ENCODE assay signal across 11 mouse cellular contexts in the genomic region with DNA sequence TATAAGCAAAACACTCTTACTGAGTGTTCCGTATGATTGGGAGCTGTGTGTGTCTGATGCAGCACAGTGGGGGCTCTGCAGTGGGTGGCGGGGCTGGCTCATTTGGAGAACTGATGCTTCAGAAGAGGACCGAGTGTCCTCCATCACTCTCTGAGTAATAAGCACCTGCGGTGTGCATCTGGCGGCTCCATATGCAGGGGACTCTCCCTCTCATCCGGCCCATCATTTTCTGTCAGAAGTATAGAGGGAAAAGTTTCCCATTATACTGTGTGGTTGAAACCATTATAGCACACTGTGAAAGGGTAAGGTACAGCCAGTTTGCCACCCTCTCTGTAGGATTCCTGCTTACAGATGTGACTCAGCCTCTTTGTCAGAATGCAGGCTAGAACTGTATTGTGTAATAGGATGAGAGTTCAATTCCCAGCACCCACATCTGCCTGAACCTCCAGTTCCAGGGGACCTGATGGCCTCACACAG. TPM values are rescaled to one million over a fixed set of nuclear protein-coding genes. Genes with fewer than 3 reads are reported as not detected.
DNase-seq lines count a peak whose midpoint lies in the region; ATAC-seq lines count a peak whose summit lies in the region.
"Had no signal": no experiment of that assay in that cellular context is flagged by ENCODE, and none has a peak within 500 bp of the region (broad histone marks: within the 10 kb centered on the region; RNA-seq: fewer than 3 reads in every experiment).

No protein-coding gene starts in this region.

- H3K9me3 ChIP-seq in hindbrain, embryonic 15.5 days: no peaks in the 10 kb centered on the region
- H3K9me3 ChIP-seq in neural tube, embryonic 14.5 days (ENCODE audit: control insufficient read depth, low read length): no peaks in the 10 kb centered on the region

- ATAC-seq in hindbrain, embryonic 15.5 days (ENCODE audit: low FRiP score, low read depth): 0 out of 2 replicates have a peak, but pooled peaks have one; percentile 24
- peak; percentile 10; the same call in 1 of the 2 replicates for ATAC-seq in neural tube, embryonic 14.5 days (ENCODE audit: low read depth)
- no peak for ATAC-seq in megakaryocyte-erythroid progenitor cell, adult 5-6 weeks (replicated peaks; ENCODE audit: low FRiP score, low TSS enrichment, poor library complexity, severe bottlenecking)
- ATAC-seq: Patski had no signal

- no peaks in the 10 kb centered on the region for H3K36me3 ChIP-seq in hindbrain, embryonic 15.5 days
- H3K36me3 ChIP-seq in neural tube, embryonic 14.5 days (ENCODE audit: control insufficient read depth, insufficient read depth, low read length): no peaks in the 10 kb centered on the region

- peaks cover 72% of the 10 kb centered on the region for H3K4me1 ChIP-seq in hindbrain, embryonic 15.5 days (replicated peaks)
- peaks cover 56% of the 10 kb centered on the region for H3K4me1 ChIP-seq in neural tube, embryonic 14.5 days (ENCODE audit: control insufficient read depth, insufficient read depth, low read length)

- peak; percentile 67 for DNase-seq in layer of hippocampus, adult 9-11 months
- no peak for DNase-seq in layer of hippocampus, postnatal 14 days (ENCODE audit: low spot score in 2 of 2)
- DNase-seq in cerebellum, adult 9-10 months: peak; percentile 72
- no peak for DNase-seq in heart, adult 18-20 months
- DNase-seq in urinary bladder, postnatal 25 days (ENCODE audit: low spot score): no peak
- DNase-seq: kidney, postnatal 14 days; lung, postnatal 4 days had no signal

- H3K27me3 ChIP-seq in hindbrain, embryonic 15.5 days: no peaks in the 10 kb centered on the region
- no peaks in the 10 kb centered on the region for H3K27me3 ChIP-seq in neural tube, embryonic 14.5 days (ENCODE audit: control insufficient read depth, insufficient read depth, low read length)
- H3K27me3 ChIP-seq: Patski had no signal

- H3K4me2 ChIP-seq in hindbrain, embryonic 15.5 days: no peak overlapping the region
- 0 out of 2 replicates have a peak overlapping the region, but pooled peaks have one; percentile 8 for H3K4me2 ChIP-seq in neural tube, embryonic 14.5 days (ENCODE audit: low read depth, low read length)

- WGBS in hindbrain, embryonic 15.5 days: 22% methylated on average over 6 of the region's 6 CpGs
- 34% methylated on average over 6 of the region's 6 CpGs for WGBS in neural tube, embryonic 14.5 days

- peak overlapping the region; percentile 66 for H3K27ac ChIP-seq in hindbrain, embryonic 15.5 days (replicated peaks)
- peak overlapping the region; percentile 71 for H3K27ac ChIP-seq in neural tube, embryonic 14.5 days (ENCODE audit: low read depth, low read length)

- no peak overlapping the region for H3K4me3 ChIP-seq in hindbrain, embryonic 15.5 days
- no peak overlapping the region for H3K4me3 ChIP-seq in neural tube, embryonic 14.5 days (ENCODE audit: low read depth, low read length)

- H3K9ac ChIP-seq in hindbrain, embryonic 15.5 days: no peak overlapping the region
- no peak overlapping the region for H3K9ac ChIP-seq in neural tube, embryonic 14.5 days (replicated peaks; ENCODE audit: low read depth, low read length)

RNA-seq across cellular contexts. Expression of a gene that starts 8.9 kb away (rescaled TPM):
- total RNA-seq in layer of hippocampus, postnatal 14 days (2021): 10 to 100 TPM; 23.2 to 23.9 TPM
- 24.0 and 31.0 TPM in 2 replicates for polyA plus RNA-seq in hindbrain, embryonic 15.5 days (2015; fragmentation: Nextera tagmentation; extraction: Ambion mirVana)
- polyA plus RNA-seq in neural tube, embryonic 14.5 days (2014; fragmentation: Nextera tagmentation; extraction: Ambion mirVana): 21.1 and 31.0 TPM in 2 replicates
- 1.1 and 3.8 TPM in 2 replicates for total RNA-seq in megakaryocyte-erythroid progenitor cell, adult 5-6 weeks (2014; fragmentation: Nextera tagmentation)
- total RNA-seq in megakaryocyte-erythroid progenitor cell, adult 5-6 weeks (2017): 3.3 and 4.6 TPM in 2 replicates
- total RNA-seq in heart, adult 18-20 months (2021): 10 to 100 TPM; 11.0 to 11.3 TPM

Comparison
In these comparisons a context has a peak if more than half of its experiments do, and no peak if none do; other contexts are left out.
1. DNase-seq: peak in layer of hippocampus, adult 9-11 months (single experiment) and cerebellum, adult 9-10 months (single experiment); none in layer of hippocampus, postnatal 14 days (0 of 2), heart, adult 18-20 months (0 of 2) and urinary bladder, postnatal 25 days (single experiment).